Mouse (Mus musculus) gastrocnemius, adult 2 months (tissue): ENCODE results near the gene Gm21677. TPM values are rescaled to one million over a fixed set of nuclear protein-coding genes. Genes with fewer than 3 reads are reported as not detected.
"Not testable (repeated sequence)": the region's sequence is repeated elsewhere in the genome, so short reads cannot be mapped to it uniquely, and the experiment has no call there.

Experiments used
- DNase-seq: peaks from one replicate; pipeline ENCODE4 v3.0.0; 2022
- H3K27ac ChIP-seq: fragments of 200-600 bp; 2 replicates; pipeline ENCODE4 v1.8.1; 2022; ENCODE audit warnings: mild to moderate bottlenecking
- H3K4me3 ChIP-seq: fragments of 200-600 bp; 2 replicates; pipeline ENCODE4 v1.8.1; 2022; ENCODE audit warnings: mild to moderate bottlenecking, moderate library complexity
- intact Hi-C: fragments of 180-260 bp; cut with DNase I; formaldehyde crosslinking; loops from one replicate; pipeline ENCODE4 v1.15.1; 2025
- long read RNA-seq, 2 experiments: library from polyadenylated mRNA; stranded (forward); transcript quantifications; one replicate each; pipeline ENCODE4 v2.0.0; 2021
- total RNA-seq, 2 experiments: library from RNA; stranded (reverse); gene quantifications; 2 replicates each; pipeline ENCODE4 v1.2.3; 2021

The Gm21677 gene
- not detected for total RNA-seq
- long read RNA-seq, experiment 1: 0 reads
- long read RNA-seq, experiment 2: 0 reads

DNA sequence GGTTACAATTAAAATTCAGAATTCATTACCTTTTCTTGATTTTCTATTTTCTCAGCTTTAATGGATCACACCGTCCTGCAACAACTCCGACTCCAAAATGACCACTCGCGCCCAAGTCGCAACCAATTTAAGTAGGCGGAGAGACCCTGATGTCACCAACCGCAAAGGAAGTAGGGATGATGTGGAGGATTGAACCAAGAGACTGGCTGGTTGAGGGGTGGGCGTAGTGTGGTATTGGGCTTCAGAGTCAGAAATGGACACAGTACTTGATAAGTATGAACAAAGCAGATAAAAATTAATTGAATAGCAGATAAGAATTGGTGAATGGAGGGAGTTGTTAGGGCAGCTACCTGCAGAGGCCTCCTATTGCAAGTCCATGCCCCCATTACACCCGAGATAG is at the start of gene Gm21677:
Gene Gm21677, minus strand, starts transcription at position 101 of the 400 bp plus-strand sequence.
- H3K4me3 ChIP-seq, intact Hi-C loops, DNase-seq, H3K27ac ChIP-seq: not testable (repeated sequence)

GRCm38 (mm10) chrY:3345229-3345628 is 39.0 kb upstream of the Gm21677 start, which contains the start of gene Gm21693:
Gm21693 (minus strand) TSS chrY:3345329.
- intact Hi-C loops, H3K4me3 ChIP-seq, H3K27ac ChIP-seq, DNase-seq: not testable (repeated sequence)

DNA sequence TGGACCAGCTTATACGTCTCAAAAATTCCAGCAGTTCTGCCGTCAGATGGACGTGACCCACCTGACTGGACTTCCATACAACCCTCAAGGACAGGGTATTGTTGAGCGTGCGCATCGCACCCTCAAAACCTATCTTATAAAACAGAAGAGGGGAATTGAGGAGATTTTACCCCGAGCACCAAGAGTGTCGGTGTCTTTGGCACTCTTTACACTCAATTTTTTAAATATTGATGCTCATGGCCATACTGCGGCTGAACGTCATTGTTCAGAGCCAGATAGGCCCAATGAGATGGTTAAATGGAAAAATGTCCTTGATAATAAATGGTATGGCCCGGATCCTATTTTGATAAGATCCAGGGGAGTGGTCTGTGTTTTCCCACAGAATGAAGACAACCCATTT is 34.4 kb upstream of the Gm21677 start:
- intact Hi-C loops, DNase-seq, H3K4me3 ChIP-seq, H3K27ac ChIP-seq: not testable (repeated sequence)

Other genes with a start within 250 kb of the Gm21677 start
- gene Gm21693, start 38.9 kb upstream of the Gm21677 start, total RNA-seq: not detected
- gene Gm21704, start 103.7 kb upstream of the Gm21677 start, total RNA-seq: not detected
- not detected for gene Gm21708, start 103.7 kb upstream of the Gm21677 start, total RNA-seq